Mouse (Mus musculus) liver, embryonic 14.5 days (tissue): ENCODE data around the gene Slc6a8.

Experiments used
- CTCF ChIP-seq: IDR thresholded peaks from 2 replicates; pipeline ENCODE4 v1.5.1; 2016; ENCODE audit warnings: antibody characterized with exemption, low read depth, control low read depth
- EP300 ChIP-seq: IDR thresholded peaks from 2 replicates; pipeline ENCODE4 v1.6.1; 2016; ENCODE audit warnings: antibody characterized with exemption, low read depth

DNA sequence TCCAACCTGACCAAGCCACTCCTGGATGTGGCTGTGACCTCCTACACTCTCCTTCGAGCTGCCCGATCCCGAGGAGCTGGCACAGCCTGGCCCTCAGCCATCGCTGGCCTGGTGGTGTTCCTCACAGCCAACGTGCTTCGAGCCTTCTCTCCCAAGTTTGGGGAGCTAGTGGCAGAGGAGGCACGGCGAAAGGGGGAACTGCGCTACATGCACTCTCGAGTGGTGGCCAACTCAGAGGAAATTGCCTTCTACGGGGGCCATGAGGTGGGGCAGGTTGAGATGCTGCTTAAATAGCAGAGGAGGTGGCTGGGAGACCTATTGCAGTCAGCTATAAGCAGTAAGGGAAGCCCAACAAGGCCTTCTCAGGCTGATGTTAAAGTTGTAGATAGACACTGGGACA lies 44.7 kb downstream of the Slc6a8 start:
- no peak for TF ChIP-seq EP300
- TF ChIP-seq CTCF: peak; percentile 13; the same call in 1 of the 2 replicates
